Mouse (Mus musculus) midbrain, postnatal 0 days (tissue): Measurements from ENCODE around the gene Macrod1. TPM values are rescaled to one million over a fixed set of nuclear protein-coding genes. Genes with fewer than 3 reads are reported as not detected.

Experiments
- ATAC-seq: fragments of 200-750 bp; cut with Nextera tagmentation; 2 replicates; pipeline ENCODE4 v1.8.0; 2017; ENCODE audit warnings: moderate number of reproducible peaks, mild to moderate bottlenecking, moderate TSS enrichment, moderate library complexity; ENCODE audit not compliant: low FRiP score
- DNase-seq: peaks from one replicate; pipeline ENCODE4 v3.0.0-alpha.2; 2015; ENCODE audit warnings: low spot score
- H3K27ac ChIP-seq: fragments of 300-500 bp; sonication (generic); 2 replicates; pipeline ENCODE4 v1.5.1; 2014; ENCODE audit warnings: low read depth, mild to moderate bottlenecking, low read length, mixed read lengths
- H3K27me3 ChIP-seq: fragments of 300-500 bp; sonication (generic); 2 replicates; pipeline ENCODE4 v1.6.1; 2014; ENCODE audit warnings: low read length, control low read depth, mixed read lengths; ENCODE audit not compliant: insufficient read depth
- H3K36me3 ChIP-seq: fragments of 300-500 bp; sonication (generic); 2 replicates; pipeline ENCODE4 v1.6.1; 2014; ENCODE audit warnings: low read length, control low read depth, mixed read lengths; ENCODE audit not compliant: insufficient read depth
- H3K4me1 ChIP-seq: fragments of 300-500 bp; sonication (generic); 2 replicates; pipeline ENCODE4 v1.6.1; 2014; ENCODE audit warnings: mild to moderate bottlenecking, control low read depth, antibody characterized with exemption, low read length, mixed read lengths; ENCODE audit not compliant: insufficient read depth
- H3K4me2 ChIP-seq: fragments of 300-500 bp; sonication (generic); 2 replicates; pipeline ENCODE4 v1.6.1; 2014; ENCODE audit warnings: low read depth, mild to moderate bottlenecking, low read length, mixed read lengths; ENCODE audit not compliant: poor library complexity, severe bottlenecking
- H3K4me3 ChIP-seq: fragments of 300-500 bp; sonication (generic); 2 replicates; pipeline ENCODE4 v1.5.1; 2014; ENCODE audit warnings: low read depth, mild to moderate bottlenecking, low read length, moderate library complexity
- H3K9ac ChIP-seq: fragments of 300-500 bp; sonication (generic); replicated peaks from 2 replicates; pipeline ENCODE4 v1.6.1; 2014; ENCODE audit warnings: mild to moderate bottlenecking, low read length, moderate library complexity, mixed read lengths; ENCODE audit not compliant: poor library complexity, severe bottlenecking
- H3K9me3 ChIP-seq: fragments of 300-500 bp; sonication (generic); 2 replicates; pipeline ENCODE4 v1.6.1; 2016; ENCODE audit warnings: low read length, control low read depth
- CTCF ChIP-seq: IDR thresholded peaks from 2 replicates; pipeline ENCODE4 v1.5.1; 2016; ENCODE audit warnings: antibody characterized with exemption, mild to moderate bottlenecking
- WGBS: fragments of 180-500 bp; shearing (Covaris S2); extraction: QIAGEN DNeasy Blood & Tissue Kit; methylation state at CpG from one replicate; pipeline ENCODE4 v1.1.7; 2014; 5-methylcytosine and 5-hydroxymethylcytosine counted together
- polyA plus RNA-seq: library from polyadenylated mRNA; unstranded; fragments of >200 nt; fragmentation: Nextera tagmentation; extraction: Ambion mirVana; gene quantifications from 2 replicates; pipeline ENCODE4 v1.2.1, GENCODE M21; 2015
- total RNA-seq: library from RNA; depleted of rRNA; stranded (reverse); fragments of >200 nt; gene quantifications from 2 replicates; pipeline ENCODE4 v1.2.3, GENCODE M21; 2014

The Macrod1 gene
- total and polyA plus RNA-seq, 2 experiments from 2014 or later = 1.4 to 6.2 TPM

DNA sequence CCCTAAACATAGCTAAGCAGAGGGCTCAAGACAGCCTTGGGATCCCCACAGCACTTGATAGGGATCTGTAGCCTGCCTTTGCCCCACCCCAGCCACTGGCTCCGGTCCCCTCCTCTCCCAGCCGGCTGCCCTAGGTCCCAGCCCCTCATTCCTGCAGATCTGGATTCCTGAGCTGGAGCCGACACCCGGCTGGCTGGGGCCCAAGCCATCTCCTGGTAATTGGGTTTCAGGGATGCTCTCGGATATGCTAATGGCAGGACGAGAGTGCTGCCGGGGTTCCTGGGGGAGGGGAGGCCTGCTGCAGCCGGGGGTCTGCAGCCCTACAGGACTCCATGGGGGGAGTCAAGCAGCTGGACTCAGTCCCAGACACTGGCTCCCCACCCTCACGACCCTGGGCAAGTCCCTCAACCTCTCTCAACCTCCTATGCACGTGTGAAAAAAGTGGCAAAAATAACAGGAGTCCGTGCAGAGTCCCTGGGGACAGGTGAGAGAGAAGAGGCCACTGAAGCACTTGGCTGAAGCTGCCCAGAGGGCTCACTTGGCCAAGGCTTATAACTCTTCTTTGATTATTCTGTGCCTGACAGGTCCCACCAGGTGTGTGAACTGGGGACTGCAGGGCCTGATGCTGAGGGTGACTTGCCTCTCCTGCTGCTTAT lies 119.6 kb downstream of the Macrod1 start:
- Histone ChIP-seq H3K27ac (no peak overlapping the region), H3K4me2 (no peak overlapping the region), H3K27me3 (no peaks in the 10 kb centered on the region), H3K4me1 (peaks cover 13% of the 10 kb centered on the region), H3K4me3 (no peak overlapping the region), H3K9me3 (no peaks in the 10 kb centered on the region), H3K9ac (no peak overlapping the region), H3K36me3 (no peaks in the 10 kb centered on the region)
- no peak for ATAC-seq
- TF ChIP-seq CTCF = no peak
- 12% methylated on average over 11 of the region's 11 CpGs for WGBS
- DNase-seq = no peak

DNA sequence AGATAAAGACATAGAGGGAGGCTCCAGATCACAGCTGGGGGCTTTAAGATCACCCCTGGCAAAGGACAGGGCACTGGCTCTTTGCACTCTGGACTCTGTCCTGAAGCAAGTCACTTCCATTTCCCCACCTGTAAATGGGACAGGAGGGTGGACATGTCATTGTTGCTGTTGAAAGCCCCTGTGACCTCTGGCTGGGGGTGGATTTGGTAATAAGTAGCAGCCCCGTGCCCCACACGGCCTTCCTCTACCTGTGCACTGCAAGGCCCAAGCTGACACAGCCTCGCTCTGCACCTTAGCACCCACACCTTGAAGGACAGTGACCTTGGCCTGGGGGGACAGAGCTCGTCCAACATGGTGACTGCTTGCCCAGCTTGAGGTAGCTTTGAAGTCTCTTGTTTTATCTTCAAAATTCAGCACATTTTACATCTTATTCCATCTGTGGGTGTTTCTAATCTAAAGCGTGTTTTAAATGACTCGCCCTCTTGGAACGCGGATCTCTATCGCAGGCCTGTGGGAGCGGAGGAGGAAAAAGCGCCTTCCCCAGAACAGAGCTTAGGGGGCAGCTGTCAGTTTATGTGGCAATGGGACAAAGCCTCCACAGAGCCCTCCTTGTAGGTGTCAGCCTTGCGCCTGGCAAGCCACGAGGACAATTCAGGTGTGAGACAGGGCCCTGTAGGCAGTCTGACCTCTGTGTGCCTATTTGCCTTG lies 121.3 kb downstream of the Macrod1 start:
- H3K9me3 ChIP-seq = no peaks in the 10 kb centered on the region
- H3K4me3 ChIP-seq = no peak overlapping the region
- no peak overlapping the region for H3K9ac ChIP-seq
- 62% methylated on average over 13 of the region's 13 CpGs for WGBS
- TF ChIP-seq CTCF = no peak
- ATAC-seq (no peak), DNase-seq (no peak)
- no peak overlapping the region for H3K4me2 ChIP-seq
- peaks cover 7% of the 10 kb centered on the region; the same call in 1 of the 2 replicates for H3K4me1 ChIP-seq
- H3K27me3 ChIP-seq = no peaks in the 10 kb centered on the region
- no peak overlapping the region for H3K27ac ChIP-seq
- H3K36me3 ChIP-seq = no peaks in the 10 kb centered on the region

DNA sequence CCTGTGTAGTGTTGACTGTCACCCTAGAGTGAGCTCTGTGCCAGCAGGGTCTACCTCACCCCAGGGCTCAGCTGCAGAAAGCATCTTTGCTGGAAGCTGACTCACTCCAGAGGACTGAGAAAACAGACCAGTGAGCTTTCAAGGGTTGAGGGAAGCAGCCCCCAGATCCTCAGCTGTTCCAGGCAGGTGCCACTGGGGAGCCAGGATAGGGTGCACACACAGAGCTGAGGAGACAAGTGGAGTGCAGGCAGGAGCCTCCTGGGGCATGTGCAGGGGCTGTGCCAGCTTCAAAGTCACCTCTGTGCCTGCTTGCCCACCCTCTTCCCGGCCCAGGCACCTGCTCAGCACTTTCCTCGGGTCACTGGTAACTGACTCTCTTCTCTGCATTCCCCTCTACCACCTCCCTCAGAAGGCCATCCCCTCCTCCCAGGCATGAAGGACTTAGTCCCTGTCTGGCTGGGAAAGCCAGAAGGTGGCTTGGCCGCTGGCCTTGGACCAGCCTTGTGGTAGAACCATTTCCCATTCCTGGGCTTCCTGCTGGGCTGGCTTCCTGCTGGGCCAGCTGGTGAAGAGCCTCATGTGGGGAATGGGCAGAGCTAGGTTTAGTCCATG lies 122.3 kb downstream of the Macrod1 start:
- ATAC-seq (no peak), DNase-seq (no peak)
- Histone ChIP-seq H3K9ac (no peak overlapping the region), H3K27ac (no peak overlapping the region), H3K9me3 (no peaks in the 10 kb centered on the region), H3K4me1 (peaks cover 7% of the 10 kb centered on the region; the same call in 1 of the 2 replicates), H3K36me3 (no peaks in the 10 kb centered on the region), H3K27me3 (no peaks in the 10 kb centered on the region), H3K4me2 (no peak overlapping the region), H3K4me3 (no peak overlapping the region)
- WGBS = 49% methylated on average over 3 of the region's 3 CpGs
- no peak for TF ChIP-seq CTCF

DNA sequence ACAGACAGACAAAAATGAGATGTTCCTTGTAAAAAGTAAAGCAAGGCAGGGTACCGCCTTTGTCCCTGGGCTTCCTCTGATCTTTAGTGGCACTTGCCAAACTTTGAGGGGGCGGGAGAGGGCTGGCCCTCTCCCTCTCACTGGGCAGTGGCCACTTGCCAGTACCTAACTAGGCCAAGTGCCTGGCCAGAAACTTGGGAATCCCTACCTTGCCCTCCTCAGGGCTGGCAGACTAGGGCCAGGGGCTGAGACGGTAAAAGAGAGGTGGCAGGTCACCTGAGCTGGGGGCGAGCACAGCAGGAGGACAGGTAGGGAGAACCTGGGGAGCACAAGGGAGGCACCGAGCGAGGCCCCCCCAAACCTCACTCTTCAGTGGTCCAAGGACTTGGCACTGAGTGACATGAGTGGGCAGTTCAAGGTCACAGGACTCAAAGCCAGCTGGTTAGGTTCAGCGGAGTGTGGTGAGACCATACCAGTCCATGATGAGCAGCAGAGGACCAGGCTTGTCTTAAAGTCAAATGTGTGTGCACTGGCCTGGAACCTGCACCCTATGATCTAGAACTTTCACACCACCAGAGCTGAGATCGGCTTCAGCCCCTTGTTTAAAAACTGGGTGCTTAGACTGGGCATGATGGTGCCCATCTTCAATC lies 124.3 kb downstream of the Macrod1 start:
- Histone ChIP-seq H3K36me3 (no peaks in the 10 kb centered on the region), H3K27ac (no peak overlapping the region), H3K9me3 (no peaks in the 10 kb centered on the region), H3K9ac (no peak overlapping the region), H3K4me2 (no peak overlapping the region), H3K4me1 (peaks cover 7% of the 10 kb centered on the region; the same call in 1 of the 2 replicates), H3K27me3 (0 out of 2 replicates have a peak, but pooled peaks cover 3% of the 10 kb centered on the region), H3K4me3 (no peak overlapping the region)
- WGBS = 71% methylated on average over 8 of the region's 8 CpGs
- no peak for TF ChIP-seq CTCF
- peak; percentile 62 for DNase-seq
- no peak for ATAC-seq

DNA sequence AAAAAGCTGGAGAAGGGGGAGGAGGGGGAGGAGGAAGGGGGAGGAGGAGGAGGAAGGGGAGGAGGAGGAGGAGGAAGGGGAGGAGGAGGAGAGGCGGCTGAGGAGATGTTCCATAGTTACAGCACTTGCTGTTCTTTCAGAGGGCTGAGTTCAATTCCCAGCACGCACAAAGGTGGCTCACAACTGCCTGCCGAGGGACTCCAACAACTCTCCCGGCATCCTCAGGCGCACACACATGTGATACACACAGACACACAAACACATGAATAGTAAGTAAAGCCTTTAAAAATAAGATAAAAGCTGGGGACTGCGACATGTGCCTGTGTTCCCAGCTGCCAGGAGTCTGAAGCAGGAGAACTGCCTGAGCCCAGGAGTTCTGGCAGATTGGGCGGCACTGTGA lies 124.9 kb downstream of the Macrod1 start:
- Histone ChIP-seq H3K4me2 (no peak overlapping the region), H3K9ac (no peak overlapping the region), H3K4me3 (no peak overlapping the region), H3K36me3 (no peaks in the 10 kb centered on the region), H3K27ac (no peak overlapping the region), H3K9me3 (no peaks in the 10 kb centered on the region), H3K4me1 (peaks cover 7% of the 10 kb centered on the region; the same call in 1 of the 2 replicates), H3K27me3 (0 out of 2 replicates have a peak, but pooled peaks cover 3% of the 10 kb centered on the region)
- DNase-seq = no peak
- no peak for TF ChIP-seq CTCF
- ATAC-seq = no peak
- WGBS = 48% methylated on average over 7 of the region's 7 CpGs
